Mouse (Mus musculus): ENCODE data around the gene Cct4.

The Cct4 gene

DNA sequence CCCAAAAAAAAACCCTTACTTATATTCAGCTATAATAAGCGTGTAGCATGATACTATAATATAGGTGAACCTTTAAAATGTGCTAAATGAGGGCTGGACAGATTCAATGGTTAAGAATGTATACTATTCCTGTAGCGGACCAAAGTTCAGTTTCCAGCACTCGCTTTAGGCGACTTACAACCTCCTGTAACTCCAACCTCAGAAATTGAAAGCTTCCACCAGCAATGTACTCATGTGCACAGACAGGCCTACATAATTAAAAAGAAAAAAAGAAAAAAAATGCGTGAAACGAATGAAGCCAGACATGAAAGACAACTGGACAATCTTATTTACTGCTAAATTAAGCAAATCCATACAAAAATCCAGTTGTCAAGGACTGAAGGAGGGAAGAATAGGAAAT is 7.5 kb upstream of the Cct4 start:
- no peak for DNase-seq (ENCODE audit: low read depth, low spot score)

DNA sequence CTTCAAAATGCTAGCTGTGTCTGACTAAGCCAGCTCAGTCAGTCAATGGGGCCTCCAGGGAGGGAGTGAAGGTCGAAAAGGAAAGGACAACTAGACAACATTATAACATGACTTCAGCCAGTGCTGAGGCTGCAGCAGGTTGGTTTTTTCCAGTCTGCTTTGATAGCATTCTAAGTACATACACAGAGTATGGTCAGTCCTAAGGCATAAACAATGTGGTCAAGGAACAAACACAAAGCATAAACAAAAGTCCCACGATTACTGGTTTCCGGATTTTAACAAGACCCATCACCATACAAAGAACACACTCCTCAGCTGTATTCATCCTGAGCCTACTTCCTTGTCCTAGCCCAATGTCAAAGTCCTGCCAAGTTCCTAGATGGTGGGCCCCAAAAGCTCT is 4.8 kb upstream of the Cct4 start:
- no peak for DNase-seq (ENCODE audit: low read depth, low spot score)

DNA sequence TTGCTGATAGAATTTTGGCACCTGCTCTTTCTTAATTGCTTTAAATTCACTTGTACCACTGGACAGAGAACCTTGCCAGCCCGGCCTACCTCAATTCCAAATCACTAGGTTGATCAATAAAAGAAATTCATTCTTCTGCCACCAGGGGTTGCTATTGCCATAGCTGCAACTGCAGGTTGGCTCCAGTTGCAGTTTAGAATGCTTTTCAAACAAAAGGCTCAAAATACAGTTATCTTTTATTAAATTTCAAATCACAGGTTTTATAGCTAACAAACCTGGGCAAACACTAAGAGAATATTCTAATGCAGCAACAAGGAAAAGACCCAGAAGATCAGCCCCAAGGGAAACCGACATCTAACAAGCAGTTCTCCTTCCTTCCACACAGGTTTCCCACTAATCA is 3.0 kb upstream of the Cct4 start:
- DNase-seq (ENCODE audit: low read depth, low spot score) = no peak

DNA sequence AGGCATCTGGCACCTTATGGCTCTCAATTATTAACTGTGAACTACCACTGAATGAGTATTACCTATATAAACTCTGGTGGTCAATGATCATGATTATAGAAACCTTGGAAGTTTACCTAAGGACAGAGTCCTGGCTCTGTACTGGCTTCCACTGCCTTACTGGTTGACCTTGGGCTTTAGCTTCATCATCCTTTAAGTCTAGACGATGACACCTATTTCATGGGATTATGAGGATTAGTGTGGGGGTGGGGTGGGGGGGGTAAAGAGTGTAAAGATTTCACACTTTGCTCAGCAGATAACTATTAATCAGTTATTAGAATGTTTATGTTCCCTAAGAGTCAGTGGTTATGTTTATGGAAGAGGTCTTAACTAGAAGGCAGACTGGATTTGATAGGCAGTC is 533 bp upstream of the Cct4 start:
- DNase-seq (ENCODE audit: low read depth, low spot score) = no peak

DNA sequence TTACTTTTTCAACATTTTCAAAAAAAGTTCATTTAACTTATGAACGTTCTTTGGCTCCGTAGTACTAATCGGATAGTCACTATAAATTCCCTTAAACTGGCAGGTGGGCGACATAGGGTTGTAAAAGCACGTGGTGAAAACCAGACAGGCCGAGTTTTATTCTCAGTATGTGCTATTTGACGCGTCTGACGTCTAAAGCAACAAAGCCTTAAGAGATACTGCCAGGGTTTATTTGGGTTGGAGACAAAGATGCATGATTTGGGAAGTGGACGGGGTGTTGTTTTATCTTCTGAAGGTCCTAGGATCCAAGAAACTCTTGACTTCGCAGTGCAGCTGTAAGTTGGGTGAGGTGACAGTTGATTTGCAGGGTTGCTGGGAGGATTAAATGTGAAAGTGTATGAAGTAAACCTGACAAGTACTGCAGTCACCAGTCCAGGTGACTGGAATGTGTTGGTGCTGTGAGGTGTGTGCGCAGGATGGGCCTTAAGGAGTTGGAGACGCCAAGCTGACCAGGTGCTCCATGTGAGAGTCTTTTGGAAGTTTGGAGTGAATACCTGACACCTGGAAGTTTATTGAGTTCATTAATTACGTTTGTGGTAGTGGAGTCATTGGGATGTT is 1.0 kb downstream of the Cct4 start:
- DNase-seq (ENCODE audit: low read depth, low spot score) = no peak

DNA sequence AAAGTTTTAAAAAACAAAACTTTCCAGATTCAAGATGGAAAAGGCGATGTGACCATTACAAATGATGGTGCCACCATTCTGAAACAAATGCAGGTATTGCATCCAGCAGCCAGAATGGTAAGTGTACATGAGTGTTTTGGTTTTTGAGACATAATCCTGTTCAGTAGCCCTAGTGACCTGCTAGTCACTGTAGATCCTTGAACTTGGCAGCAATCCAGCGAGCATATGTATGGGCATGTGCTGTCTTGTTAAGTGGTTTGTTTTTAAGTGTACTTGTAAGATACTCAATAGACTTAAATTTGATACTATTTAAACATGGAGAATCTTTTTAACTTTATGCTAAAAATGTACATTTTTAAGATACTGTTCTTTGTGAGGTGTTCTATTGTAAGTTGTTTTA is 4.0 kb downstream of the Cct4 start:
- no peak for DNase-seq (ENCODE audit: low read depth, low spot score)

DNA sequence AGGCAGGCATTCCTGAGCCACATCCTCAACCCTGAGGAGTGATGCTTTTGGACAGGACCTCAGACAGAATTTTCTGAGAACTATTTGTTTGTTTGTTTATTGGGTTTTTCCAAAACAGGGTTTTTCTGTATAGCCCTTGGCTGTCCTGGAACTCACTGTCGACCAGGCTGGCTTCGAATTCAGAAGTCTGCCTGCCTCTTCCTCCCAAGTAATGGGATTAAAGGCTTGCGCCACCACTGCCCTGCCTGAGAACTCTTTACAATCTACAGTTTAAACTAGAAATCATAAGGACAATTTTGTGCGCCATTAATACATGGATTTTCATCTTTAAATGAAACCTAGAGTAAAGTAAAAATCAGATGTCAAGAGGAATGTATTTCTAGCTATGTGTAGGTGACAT is 5.1 kb downstream of the Cct4 start:
- DNase-seq (ENCODE audit: low read depth, low spot score) = no peak

DNA sequence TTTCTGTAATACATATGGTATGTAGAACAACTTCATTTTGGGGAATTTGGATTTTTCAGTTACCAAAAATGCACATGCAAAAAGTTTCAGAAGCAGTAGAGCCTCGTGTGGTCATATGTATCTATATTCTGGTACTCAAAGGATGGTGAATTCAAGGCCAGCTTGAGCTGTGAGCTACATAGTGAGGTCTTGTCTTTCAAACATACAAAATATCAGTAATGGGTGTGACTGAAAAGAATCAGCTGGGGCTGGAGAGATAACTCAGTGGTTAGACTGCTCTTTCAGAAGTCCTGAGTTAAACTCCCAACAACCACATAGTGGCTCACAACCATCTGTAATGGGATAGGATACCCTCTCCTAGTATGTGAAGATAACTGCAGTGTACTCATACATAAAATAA is 8.0 kb downstream of the Cct4 start:
- DNase-seq (ENCODE audit: low read depth, low spot score) = no peak

DNA sequence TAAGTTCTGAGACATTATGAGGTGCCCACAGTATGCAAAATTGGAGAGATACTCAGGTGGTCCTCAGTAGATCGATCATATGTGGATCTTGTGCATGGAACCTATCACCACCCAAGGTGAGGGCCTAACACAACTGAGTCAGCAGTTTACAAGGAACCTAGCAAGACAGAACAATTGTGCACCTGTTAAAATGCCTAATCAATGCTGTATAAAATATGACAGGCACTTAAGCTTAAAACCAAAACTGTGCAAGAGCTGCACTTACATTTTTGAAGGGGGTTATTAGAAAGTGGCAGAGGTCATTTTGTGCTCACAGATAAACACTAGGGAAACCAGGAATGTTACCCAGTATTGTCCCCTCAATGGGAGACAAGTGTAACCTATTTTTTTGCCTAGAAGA is 15.0 kb downstream of the Cct4 start:
- DNase-seq (ENCODE audit: low read depth, low spot score) = no peak

DNA sequence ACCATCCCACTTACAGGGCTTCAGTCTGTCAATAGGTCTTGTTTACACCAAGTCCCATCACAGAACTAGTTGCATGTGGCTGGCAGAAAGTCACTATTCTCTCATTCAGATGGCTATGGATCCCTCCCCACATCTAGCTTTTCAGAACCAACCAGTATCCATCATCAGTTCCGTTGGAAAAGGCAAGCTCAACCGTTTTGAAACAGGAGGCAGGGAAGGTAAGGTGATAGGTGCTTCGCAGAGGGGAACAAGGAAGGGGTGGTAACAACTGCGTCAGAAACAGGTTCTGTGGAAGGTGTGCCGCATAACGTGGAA is 16.8 kb downstream of the Cct4 start:
- DNase-seq (ENCODE audit: low read depth, low spot score) = no peak

DNA sequence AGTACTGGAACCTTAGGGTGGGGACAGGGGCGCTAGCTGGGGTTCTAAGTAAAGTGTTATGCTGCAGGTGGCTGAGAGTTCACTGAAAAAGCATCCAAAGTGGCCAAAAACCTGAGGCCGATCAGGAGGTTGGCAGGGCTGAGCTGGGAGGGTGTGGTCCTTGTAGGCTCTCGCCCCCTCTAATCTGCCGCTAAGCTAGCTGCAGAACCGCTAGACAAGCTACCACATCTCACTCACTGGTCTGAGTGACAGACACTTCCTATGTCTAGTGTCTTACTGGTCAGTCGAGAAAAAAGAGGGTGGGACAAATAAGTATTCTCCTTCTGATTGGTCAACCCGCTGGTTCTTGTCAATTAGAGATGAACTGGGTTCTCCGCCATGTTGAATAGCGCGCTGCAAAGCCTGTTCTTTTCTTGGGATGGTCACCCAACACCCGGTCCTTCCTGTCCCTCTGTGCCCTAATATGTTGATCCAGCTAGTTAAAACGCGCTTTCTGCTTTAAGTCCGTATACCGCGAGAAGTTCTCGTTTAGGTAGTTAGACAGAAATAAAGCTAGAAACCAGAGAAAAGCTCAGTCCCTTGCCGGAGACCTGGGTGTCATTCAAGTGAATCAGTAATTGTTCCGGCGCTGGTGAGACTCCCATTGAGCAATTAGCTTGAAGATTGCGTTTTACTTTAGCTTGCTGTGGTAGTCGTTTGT is 17.3 kb downstream of the Cct4 start, which contains the start of gene Fam161a:
Gene Fam161a, plus strand, starts transcription at position 51 of the 700 bp plus-strand sequence.
- DNase-seq (ENCODE audit: low read depth, low spot score) = peak; percentile 89

DNA sequence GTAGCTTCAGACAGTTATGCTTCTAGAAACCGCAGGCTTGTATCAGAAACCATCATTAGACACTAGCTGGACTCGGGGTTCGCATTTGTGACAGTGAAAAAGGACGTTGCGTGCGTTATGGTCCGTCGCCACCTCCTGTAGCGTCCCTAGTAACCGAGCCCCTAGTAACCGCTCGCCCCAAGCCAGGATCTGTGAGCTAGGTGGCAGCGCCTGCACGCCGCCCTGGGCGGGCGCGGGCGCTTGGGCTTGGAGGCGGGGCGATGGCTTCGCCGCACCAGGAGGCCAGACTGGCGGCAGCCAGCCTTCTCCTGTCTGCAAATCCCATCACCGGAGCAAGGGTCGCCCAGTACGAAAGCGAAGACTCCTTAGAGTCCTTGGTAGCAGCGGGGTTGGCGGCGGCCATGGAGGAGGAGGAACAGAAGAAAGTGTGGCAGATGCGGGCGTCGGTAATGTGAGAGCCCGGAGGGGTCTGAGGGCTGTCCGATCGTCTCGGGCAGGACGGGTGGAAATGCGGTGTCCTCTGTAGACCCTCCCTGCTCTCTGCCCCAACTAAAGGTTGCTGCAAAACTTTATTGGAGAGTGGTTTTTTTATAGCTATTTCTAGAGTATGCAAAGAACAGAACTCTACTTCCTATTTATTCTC is 18.0 kb downstream of the Cct4 start:
- peak; percentile 81 for DNase-seq (ENCODE audit: low read depth, low spot score)

DNA sequence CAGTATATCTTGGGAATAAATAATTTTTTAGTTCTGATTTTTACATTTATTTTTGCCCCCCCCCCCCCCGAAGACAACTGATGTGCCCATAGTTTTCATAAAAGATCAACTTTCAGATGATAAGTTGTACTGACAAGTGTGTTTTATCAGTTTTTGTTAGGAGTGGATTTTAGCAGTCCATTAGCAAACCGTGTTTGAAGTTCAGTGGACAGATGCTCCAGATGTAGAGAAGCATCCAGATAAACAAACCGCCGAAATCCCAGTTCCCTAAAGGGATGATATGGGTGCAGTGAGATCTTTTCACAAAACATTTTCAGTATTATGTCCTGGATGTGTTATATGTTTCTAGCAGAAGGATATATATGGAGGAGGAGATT is 18.5 kb downstream of the Cct4 start:
- no peak for DNase-seq (ENCODE audit: low read depth, low spot score)

DNA sequence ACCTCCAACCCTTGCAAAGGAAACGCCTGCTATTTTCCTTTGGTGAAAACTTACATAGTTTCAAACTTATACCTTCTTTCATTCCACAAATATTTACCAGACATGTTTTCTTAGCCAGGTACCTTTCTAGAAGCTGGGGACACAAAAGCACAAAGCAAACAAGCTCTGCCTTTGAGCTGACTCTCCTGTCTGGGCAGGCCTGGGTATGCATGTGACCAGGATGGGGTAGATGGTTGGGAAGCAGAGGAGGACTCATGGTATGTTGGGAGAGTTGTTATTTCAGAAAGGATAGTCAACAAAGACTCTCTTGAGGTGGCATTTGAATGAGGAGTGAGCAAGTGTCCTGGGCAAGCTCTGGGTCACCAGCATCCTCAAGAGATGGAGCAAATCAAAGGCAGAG is 22.8 kb downstream of the Cct4 start:
- DNase-seq (ENCODE audit: low read depth, low spot score) = no peak

DNA sequence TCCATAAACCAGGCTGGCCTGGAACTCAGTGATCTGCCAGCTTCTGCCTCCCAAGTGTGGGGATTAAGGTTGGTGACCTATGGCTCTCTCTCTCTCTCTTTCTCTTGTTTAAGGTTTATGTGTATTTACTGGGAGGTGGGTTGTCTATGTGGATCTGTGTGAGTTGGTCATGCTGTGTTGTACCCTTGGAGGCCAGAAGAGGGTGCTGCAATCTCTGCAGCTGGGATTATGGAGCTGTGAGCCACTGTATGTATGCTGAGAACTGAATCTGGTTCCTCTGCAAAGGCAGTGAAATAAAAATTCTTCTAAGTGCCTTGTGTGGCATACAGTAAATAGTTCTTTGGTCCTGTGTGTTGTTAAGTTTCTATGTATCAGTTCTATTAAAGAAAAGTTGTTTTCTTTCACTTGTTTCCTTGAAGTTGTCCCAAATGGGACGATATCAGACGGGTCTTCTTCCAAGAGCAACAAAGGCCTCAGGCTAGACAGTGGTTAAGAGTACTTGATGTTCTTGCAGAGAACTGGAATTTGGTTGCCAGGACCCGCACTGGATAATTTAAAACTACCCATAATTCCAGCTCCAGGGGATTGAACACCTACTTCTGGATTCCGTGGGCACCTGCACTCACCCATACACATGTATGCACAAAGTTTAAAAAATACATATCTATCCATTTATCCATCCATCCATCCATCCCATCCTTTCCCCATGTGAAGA is 23.4 kb downstream of the Cct4 start:
- DNase-seq (ENCODE audit: low read depth, low spot score) = no peak

DNA sequence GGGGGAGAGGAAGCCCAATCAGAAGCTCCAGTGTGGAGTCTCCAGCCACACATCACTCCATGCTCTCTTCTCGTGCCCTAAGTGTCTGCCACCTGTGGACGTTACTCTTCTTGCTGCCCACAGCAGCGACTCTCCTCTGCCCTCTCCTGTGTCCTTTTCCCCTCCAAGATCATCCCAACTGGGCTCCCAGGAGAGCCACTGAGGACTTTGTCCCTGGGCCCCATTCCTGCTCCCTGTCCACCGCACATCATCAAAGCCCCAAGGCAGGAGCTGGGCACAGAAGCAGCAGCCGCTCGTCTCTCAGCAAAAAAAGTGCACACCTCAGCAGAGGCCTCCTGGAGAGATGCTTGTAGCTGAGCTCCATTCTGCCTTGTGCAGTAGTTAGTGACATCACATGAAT is 24.7 kb downstream of the Cct4 start:
- no peak for DNase-seq (ENCODE audit: low read depth, low spot score)

DNA sequence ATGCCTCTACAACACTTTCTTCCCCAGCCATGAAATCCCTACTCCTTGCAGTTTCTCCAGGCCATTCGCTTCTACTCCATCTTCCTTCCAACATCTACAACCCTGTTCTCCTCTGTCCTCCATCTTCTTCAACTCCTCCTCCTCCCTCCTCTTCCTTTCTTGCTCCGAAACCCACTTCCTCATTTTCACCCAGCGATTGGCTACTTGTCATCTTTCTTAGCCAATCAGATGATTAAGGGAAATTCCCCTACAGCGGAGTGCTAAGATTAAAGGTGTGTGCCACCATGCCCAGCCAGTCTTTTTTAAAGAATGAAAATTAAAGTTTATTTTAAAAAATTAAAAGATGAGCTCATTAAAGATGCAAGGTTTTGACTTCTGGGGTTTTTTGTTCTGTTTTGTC is 27.6 kb downstream of the Cct4 start:
- no peak for DNase-seq (ENCODE audit: low read depth, low spot score)

DNA sequence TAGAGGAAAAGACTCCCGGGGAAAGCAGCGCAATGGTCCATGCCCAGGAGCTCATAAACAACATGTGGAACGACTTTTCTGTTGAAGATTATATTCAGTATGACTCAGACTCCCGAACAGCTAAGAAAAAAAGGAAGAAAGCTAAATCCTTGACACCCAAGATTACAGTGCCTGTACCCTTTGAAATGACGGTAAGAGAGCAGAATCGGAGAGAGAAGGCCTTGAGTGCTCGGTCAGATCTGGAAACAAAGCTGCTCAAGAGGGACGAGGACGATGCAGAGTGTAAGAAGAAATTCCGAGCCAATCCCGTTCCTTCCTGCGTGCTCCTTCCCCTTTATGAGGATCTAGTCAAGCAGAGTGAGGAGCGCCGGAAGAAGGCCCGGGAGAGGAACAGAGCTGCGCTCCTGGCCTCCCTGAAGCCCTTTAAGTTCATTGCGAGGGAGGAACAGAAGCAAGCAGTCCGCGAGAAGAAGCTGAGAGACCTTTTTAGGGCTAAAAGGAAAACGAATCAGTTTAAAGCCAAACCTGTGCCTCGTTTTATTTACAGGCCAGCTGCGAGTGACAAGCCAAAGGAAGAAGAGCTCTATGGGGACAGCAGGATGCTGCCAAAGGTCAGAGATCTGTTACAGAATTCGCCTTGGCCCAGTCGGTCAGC is 29.9 kb downstream of the Cct4 start:
- no peak for DNase-seq (ENCODE audit: low read depth, low spot score)

DNA sequence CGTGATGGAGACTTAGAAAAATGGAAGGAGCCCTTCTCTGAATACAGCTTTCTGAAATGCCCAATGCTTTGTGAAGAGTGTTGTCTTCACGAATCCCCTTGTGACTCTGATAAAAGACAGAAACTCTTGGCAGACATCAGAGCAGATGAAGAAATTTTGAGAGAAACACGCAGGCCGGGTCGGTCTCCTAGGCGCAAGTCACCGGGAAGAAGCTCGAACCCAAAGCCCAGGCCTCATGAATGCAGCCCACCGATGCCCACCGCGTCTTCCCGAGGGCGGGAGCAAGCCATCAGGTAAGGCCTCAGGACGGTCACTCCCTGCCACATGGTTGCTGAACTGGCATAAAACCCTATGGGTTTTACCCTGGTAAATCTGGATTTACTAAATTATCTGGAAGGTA is 30.5 kb downstream of the Cct4 start:
- DNase-seq (ENCODE audit: low read depth, low spot score) = no peak

DNA sequence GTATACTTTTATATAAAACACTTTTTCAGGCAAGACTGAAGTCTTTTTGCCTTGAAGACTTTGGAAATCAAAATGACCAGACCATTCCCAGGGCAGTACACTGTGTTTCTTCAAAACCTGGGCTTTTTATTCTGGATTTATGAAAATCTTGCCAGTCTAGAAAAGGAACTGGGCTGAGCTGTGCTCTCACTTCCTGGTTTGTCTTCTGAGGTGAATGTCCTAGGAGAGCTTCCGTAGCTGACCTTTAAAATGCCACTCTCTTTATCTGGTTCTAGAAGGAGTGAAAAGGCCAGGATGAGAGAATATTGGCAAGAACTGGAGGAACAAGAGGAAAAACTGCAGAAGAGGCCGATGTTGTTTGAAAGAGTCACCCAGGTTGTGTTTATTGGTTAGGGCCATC is 32.8 kb downstream of the Cct4 start:
- no peak for DNase-seq (ENCODE audit: low read depth, low spot score)

DNA sequence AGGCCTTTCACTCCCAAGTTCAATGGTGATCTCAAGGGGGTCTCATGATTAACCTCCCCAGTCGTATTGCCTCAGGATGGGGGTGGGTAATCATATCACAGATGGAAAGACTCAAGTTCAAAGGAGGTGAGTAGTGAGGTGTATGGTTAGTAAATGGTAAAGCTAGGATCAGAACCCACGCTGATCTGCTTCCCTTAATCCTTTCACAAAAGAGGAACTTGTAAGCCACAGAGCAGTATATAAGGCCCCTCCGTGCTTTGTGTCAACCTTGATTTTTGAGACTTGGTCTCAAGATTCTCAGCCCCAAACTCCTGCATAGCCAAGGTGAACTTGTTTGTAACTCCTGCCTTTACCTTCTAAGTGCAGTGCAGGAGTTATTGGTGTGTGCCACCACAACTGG is 33.9 kb downstream of the Cct4 start:
- no peak for DNase-seq (ENCODE audit: low read depth, low spot score)

DNA sequence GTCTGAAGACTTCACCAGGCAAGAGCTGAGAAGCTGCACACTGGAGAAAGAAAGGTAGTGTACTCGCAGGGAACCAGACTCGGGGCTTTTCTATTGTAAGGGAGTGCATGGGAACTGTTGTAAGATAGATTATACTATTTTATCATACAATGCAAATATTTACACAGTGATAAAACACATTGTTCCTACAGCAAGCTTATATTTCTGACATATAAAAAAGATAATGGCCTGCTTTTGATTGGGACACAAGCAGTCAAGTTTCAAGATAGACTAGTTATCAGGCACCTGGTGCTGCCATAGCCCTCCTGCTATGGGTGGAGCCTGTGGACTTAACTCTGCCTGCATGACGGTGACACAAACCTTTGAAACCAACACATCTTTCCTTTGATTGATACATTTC is 38.6 kb downstream of the Cct4 start:
- DNase-seq (ENCODE audit: low read depth, low spot score) = no peak
